Mouse (Mus musculus) telencephalon, adult 2 months (tissue): Measurements from ENCODE around the gene Fzd7.
"Not testable (repeated sequence)": the region's sequence is repeated elsewhere in the genome, so short reads cannot be mapped to it uniquely, and the experiment has no call there.

Source experiments
- DNase-seq: peaks from one replicate; pipeline ENCODE4 v3.0.0-alpha.2; 2011; ENCODE audit warnings: low read depth, low spot score

The Fzd7 gene

DNA sequence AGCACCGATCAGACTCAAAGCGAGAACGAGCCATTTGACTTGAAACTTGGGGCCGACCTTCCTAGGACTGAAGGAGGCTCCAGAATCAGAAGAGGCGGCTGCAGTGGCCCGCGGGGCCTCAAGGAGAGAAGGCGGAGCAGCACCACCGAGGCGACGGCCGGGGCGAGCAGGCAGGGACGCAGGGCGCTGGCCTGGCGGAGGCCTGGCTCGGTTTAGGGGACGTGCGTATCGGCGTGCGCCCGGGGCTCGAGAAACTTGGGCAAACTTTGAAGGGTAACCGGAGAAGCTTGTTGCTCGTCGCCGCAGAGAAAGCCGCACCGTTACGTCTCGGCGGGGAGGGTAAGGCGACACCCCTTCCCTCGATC, at the start of gene Fzd7:
Fzd7 (plus strand) TSS at position 94 of the 365 bp plus-strand sequence.
- DNase-seq: no peak

DNA sequence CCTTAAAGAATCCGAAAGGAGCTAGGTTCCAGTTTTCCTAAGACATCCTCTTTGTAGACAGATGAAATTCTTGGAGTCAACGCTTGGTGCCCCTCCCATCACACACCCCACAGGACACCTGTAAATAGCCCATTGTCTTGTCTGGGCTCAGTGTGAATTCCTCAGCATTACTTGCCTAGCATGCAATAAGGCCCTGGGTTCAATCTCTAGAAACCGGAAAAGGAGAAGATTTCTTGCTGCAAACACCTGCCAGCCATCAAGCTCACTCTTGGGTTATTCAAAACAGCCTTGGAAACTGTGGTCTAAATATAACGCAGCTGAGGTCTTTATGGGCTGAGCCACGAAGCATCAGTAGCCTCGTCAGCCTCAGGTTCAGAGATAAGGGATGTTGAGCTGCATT, 48.9 kb upstream of the Fzd7 start:
- no peak for DNase-seq

DNA sequence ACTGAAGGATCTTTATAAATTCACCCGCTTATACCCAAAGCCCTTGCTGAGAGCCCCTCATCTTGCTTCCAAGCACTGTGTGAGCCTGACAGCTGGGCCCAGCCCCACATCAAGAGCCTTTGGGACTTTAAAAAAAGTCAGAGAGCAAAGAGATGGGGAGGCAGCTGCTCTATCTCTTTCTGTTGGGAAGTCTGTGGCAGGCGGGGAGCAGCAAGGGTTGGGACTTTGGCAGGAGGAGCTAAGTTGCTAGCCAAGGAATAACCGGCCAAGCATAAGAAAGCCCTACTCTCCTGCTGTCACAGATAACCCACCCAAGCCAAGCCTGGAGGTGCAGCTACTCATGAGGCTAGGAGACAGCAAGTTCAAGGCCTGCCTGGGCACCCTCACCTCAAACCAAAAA, 48.2 kb upstream of the Fzd7 start:
- no peak for DNase-seq

DNA sequence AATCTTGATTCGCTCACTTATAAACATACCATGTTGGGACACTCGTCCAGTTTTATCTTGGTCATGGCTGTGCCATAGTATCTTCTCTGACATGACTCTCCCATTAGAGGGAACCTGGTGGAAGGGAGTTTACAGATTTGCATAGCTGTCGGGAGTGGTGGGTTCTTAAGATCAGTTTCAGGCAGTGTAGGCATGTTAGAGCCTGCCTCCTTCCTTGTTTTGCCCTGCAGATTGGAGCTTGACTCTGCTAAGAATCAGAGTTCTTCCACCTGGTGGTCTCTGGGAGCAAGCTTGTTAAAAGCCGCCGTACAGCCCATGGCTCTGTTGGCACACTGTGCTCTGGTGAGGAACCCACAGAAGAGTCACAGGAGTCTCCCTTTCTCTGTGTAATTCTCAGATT, 47.0 kb upstream of the Fzd7 start:
- DNase-seq: no peak

DNA sequence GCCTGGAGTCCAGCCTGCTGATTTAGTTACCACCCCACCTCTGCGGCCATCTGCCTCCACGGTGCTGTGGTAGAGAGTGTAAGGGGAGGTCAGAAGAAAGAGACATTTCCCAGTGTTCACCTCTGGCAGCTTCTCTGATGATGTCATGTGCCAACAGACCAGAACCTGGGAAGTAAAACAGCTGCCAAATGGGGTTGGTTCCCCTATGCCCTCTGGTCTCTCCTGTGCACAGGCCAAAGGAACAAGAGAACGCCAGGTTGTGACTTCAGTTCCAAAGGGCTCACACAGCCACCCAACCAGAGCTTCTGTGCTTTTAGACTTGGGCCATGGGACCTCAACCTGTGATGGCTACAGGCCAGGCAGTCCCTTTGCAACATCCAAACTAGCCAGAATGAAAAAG, 45.9 kb upstream of the Fzd7 start:
- DNase-seq: no peak

DNA sequence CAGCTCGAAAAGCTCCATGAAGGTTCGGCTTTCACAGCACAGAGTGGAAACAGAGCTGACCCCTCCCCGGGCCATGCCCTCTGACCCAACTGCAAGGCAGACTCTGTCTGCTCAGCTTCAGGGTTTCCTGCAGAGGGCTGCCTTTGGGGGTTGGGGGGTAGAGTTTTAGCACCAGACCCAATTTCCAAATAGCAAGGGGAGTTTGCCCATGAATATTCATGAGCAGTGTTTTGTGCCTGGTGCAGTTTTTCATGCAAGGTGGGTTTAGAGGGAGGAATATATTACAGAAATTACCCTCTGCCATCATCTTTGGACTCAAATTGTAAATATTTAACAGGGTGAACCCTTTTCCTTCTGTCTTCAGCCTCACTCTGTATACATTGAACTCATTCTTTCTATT, 44.3 kb upstream of the Fzd7 start:
- DNase-seq: no peak

DNA sequence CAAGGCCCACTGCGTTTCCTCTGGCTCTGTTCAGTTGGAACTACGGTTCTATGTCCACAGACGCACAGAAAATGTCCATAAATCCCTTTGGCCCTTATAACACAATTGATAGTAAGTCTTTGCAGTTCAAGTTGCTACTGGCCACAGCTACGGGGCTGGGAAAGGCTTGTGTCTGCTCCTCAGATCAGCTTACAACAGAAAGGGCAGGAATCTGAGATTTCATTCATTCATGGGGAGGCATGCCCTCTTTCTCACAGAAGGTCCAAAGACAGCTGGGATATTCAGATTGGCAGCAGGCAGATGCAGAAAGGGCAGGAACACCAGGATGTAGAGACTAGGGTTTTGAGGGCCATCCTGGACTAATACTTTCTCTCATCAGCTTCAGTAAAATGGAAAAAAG, 43.9 kb upstream of the Fzd7 start:
- no peak for DNase-seq

DNA sequence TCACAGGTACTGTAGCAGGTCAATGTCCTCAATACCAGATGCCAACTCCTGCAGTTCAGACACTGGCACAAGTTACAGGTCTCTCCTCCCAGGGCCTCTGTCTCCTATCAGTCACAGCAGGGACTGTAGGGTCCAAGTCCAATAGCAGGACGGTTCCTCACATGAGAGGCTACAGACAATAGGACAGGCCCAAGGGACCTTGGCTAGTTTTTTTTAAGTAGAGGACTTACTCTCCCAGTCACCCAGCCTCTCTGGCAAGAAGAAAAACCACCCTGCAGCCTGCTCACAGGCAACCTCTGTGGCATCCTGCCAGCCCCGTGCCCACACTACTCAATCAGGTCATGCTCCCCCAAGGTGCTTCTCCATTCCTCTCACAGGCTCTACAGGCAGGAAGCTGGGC, 43.0 kb upstream of the Fzd7 start:
- DNase-seq: no peak

DNA sequence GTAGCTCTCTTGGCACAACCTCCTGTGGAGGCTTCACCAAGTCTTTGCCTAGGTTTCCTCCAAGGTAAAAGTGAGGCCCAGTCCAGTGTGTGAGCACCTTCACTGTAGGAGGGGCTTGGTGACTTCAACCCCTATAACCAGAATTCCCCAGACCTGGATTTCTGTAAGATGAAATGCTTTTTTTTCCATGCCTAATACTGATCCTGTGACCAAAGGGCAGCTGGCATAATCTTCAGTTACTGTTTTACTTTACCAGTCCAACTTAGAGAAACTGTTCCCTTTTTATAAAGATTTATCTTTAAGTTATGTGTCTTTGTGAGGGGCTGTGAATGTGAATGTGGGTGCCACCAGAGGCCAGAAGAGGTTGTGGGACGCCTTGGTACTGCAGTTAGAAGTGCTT, 42.3 kb upstream of the Fzd7 start:
- DNase-seq: no peak

DNA sequence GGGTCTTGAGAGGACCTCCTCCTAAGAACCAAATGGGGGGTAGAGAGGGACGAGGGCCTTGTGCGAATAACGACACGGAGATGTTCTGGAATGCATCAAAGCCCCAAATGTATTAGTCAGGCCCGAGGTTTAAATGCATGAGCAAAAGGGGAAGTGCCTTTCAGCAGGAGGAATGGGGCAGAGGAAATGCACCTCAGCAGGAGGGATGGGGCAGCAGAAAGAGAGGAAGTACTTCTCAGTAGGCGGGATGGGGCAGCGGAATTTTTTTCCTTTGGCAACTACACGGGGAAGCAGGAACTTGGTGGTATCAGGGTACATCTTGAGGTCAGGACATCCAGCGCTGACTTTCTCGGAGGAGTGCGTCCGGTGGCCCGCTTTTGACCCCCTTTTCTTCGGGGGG, 39.5 kb upstream of the Fzd7 start:
- not testable (repeated sequence) for DNase-seq

DNA sequence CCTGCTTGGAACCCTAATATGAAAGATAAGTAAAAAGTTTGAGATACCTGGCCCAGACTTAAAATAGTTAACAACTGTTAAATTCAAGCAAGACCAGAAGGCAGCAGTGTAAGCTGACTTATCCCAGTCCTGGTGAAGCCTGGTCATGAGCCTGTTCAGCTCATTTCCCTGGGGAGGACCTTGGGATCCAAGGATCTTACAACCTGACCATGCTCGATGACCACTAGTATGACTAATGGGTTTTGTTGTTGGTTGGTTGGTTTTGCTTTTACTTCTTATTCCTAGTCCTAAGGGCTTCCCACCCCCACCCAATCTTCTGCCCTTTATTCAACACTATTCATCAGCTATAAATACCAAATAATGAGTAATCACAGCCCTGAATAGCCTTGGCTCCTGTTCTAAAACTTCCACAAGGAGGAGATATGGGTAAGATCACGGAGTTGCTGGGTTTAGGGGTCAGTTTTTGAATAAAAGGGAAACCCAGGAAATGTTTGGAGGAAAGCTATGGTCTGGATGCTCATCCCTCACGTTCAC, 38.0 kb upstream of the Fzd7 start:
- no peak for DNase-seq

DNA sequence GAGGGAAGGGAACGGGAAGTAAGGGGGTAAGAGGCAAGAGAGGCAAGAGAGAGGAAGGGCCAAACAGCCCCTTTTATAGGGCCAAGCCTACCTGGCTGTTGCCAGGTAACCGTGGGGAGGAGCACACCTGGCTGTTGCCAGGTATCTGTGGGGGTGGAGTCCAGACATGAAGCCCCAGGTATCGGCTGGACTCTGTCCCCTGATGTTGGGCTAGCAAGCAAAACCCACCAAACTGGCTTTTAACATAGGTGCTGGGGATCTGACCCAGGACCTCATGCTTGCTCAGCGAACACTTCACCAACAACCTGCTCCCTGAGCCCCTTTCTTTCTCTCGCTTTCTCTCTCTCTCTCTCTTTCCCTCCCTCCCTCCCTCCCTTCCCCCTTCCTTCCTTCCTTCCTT, 37.0 kb upstream of the Fzd7 start:
- DNase-seq: no peak

DNA sequence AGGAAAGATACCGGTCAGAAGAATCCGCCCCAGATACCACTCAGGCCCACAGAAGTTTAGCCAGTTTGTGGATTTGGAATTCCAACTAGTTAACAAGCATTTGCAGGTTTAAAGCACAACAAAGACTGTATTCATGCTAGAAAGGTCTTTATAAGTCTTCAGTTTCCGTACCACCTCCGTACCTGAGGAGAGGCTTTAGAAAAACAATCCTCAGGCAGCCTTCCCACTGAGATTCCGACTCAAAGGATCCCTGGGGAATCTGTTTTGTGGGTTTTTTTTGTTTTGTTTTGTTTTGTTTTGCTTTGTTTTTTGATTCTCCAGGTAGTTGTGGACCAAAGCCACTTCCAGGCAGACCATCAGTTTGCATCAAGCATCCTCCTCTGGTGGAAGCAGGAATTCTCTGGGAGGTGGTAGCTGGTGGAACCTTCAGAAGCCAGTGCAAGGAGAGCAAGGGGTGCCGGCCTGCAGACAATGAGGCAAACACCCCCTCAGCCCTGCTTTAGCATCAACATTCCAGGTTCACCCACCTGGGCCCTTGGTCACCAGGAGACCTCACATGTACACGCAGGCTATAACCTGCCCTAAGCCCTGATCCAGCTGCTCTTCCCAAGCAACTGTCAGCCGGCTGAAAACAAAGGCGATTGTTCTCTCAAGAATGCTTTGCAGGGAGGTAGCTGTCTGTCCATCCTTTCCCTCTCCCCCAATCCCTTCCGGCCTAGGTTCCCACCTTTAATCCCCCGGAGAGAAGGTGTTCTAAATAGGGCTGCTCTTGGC, 33.5 kb upstream of the Fzd7 start:
- no peak for DNase-seq

DNA sequence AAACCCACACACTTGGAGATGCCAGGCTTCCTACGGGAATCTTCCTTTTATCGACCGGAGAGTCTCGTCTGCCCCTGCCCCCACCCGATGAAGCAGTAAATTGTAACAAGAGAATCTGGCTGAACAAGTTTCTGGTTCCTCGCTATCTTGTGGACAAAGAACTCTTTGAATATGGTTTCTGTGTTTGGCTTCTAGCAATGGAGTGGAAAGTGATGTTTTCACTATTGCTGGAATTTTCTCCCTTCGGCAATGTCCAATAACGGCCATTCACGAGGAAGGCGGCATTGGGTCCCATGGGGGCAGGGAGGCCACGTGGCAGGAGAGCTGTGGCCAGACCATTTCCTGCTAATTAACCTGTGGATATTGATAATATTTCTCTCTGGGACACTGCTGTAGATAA, 32.8 kb upstream of the Fzd7 start:
- no peak for DNase-seq

DNA sequence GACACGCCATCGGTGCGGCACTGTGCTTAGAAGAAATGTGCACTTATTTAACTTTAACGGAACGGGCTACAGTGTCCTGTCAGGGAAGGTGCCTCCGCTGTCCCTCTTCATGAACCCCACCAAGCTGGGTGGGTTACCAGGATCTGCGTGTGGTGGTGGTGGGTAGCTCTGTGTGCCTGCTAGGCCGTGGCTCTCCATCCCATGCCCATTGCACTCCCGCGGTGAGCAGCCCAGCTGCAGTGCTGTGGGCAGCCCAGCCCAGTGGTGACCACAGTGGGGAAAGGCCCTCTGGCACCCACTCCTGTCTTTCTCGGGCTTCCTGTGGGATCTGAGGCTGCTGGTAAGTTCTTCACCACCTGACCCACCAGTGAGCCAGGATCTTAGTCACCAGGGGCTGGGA, 31.3 kb upstream of the Fzd7 start:
- no peak for DNase-seq

DNA sequence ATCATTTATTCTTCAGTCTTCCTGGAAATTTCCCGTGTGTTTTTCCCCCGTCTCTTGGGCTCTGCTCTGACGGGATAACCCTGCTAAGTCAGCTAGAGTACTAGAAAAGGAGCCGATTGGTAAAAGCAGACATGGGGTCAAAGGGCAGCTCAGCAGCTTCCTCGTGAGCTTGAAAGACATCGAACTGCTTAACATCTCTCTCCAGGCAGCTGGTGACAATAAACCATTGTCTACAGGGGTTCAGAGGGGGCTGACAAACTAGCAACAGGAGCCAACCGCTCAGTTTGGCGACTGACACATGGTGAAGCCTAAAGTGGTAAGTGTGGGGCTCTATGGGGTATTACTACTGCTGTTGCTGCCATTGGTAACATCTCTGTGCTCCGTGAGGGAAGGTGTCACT, 30.6 kb upstream of the Fzd7 start:
- DNase-seq: no peak

DNA sequence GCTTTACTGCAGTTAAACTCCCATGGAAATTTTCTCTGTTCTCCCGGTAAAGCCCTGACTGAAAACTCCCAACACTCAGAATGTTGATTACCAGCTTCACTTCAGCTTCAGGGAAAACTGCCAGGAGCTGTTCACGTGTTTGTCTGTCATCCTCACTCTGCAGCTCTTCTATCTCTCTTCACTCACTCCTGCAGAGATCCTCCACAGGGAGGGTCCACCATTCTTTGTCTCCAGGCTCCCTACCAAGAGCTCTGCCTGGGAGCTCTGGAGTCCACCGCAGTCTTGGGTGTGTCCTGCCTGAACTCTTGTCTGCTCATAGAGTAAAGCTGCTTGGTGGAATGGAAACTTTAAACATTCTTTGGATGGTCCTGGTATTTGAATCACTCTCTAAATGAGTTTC, 25.4 kb upstream of the Fzd7 start:
- DNase-seq: no peak

DNA sequence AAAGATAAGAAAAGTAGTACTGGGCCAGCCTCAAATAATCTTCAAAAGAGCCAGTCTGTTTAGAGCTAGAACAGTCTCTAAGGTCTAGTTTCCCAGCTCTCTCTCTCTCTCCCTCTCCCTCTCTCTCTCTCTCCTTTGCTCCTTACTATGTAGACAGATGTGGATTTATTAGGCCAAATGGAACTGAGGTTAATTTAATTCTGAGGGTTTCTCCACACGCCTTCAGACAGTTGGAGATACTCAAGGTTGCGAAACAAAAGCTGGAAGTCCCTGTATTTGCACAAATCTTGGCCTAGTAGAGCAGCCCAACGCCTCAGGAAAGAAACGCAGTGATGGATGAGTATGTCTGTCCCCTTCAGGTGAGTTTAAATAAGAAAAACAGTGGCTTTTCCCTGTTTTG, 24.4 kb upstream of the Fzd7 start:
- no peak for DNase-seq

DNA sequence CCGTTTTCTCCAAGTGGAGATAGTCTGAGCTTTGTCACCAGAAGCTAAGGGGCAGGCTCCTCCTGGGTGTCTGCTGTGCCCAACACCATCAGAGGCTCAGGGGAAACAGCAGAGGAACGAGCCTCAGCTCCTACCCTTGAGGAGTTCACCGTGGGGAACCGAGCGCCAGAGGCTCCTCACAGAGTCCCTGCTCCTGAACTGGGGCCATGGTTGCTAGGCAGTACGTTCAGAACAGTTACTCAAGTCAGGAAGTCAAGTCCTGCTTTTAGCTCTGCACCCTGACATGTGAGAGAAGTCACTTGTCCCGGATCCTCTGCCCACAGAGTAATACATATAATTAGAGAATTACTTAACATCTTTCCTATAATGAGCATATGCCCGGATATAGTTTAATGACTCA, 23.3 kb upstream of the Fzd7 start:
- DNase-seq: no peak

DNA sequence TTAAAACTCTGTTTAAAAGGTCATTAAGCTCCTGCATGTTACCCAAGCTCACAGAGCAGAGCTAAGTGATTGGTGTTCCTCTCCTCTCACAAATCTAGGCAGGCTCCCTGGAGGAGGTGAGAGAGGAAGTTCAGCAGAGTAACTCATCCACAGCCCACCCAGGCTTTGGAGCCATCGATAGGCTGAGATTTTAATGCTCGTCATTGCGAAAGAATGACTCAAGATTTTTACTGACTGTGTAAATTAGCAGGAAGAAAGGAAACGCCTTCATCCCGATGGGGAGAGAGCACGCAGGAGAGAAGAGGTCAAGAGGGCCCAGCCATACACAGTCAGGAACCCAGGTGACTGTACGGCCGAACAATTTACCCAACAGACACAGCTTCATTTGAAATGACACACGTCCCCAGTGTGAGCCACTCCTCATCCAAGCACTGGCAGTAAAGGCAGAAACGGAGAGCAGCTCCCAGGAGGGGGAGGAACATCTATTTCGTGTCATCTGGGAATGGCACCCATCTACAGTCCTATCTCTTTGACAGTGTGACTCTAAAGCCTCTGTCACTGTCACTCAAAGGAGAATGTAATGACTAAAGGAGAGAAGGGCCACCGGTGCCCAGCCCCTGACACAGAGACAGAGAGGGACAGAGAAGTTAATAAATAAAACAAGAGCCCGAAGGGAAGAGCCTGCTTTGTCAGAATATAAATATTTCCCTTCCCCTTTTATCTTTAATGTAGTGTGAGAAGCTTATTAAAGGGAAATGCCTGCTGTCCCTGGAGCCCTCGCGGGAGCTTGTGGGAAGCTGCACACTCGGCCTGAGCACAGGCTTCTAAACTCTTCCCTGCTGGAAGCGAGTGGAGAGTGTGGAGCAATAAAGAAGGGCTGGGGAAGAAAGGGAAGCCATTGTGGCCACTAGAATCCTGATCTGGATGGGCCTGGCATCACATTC, 17.3 kb upstream of the Fzd7 start:
- no peak for DNase-seq

DNA sequence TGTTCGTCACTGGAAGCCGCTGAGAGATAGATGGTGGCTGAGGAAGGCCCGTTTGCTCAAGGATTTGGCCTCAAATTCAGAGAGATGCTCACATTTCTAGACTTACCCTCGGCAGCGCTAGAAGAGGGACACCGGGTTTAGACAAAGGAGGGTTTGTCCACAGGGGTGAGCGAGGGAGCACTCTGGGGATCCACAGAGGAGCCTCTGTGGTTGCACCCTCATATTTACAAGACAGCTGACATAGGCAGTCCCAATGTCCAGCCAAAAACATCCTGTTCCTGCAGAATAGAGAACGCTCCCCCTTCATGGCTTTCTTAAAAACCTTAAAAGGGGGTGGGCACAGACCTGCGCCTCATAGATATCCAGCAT, 16.6 kb upstream of the Fzd7 start:
- no peak for DNase-seq

DNA sequence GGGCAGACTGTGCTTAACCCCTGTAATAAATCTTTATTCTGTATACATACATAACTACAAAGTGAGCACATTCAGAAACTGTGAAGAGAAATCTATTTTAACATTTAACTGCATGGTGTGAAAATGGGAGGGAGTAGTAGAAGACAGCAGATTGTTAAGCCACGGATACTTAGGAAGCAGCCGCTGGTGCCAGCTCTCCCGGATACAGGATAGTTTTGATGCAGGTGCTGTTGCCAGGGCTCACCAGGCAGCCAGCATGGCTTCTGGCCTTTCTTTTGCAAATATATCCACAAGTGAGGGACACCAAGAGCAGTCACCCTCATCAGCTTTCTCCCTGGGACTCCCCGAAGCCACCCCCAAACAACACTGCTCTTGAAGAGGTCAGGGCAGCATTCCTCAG, 13.1 kb upstream of the Fzd7 start:
- peak; percentile 50 for DNase-seq

DNA sequence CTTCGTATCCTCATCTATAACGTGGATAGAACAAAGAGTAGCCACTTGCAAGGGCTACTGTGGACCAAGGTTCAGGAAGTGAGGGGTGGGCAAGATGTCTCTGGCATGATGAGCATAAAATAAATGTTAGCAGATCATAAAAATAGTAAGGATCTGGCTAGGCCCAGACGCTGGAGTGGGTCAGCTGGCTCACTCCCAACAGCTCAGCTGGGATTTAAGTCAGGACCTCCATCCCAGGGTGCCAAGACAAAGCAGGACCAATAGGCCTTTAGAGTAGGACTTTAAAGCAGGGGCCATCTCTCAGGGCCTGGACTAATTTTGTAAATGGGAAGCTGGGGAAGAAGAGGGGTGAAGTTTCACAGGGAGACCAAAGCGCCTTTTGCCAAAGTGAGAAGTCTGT, 11.5 kb upstream of the Fzd7 start:
- no peak for DNase-seq
